ENCODE assay signal across 18 mouse cellular contexts in the genomic region with DNA sequence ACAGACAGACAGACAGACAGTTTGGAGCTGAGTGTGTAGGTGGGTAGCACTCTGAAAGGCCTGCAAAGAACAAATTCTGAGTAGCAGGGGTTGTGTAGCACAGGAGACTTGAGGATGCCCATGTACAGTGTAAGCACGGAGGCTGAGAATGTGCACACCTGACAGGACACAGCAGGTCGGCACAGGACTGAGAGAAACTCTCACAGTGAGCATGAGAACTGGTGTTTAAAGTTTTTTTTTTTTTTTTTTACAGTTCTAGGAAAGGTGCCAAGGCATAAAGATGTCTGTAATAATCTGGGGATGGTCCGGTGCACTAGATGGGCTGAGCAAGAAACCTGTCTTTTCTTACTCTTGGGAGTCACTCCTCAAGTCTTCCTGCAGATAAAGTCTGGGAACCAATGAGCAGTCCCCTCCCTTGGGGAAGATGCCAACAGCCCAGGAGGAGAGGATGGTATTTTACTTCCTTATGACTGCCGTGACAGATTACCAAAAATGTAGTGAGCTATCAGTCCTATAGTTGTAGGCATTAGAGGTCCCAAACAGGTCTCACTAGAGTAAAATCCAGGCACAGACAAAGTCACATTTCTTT.
"Had no signal": no experiment of that assay in that cellular context is flagged by ENCODE, and none has a peak within 500 bp of the region (broad histone marks: within the 10 kb centered on the region; RNA-seq: fewer than 3 reads in every experiment).

No protein-coding gene starts in this region.

- H3K27ac ChIP-seq: kidney, embryonic 15.5 days; left cerebral cortex, adult 2 months; liver, embryonic 13.5 days; macrophage had no signal

- DNase-seq: kidney, adult 11 months; kidney, adult 8-10 months; kidney, postnatal 10 days; kidney, postnatal 36 days; layer of hippocampus, postnatal 36 days; liver, embryonic 13.5 days; lung, embryonic 14.5 days; midbrain, embryonic 14.5 days; right cerebral cortex, adult 18-20 months; right cerebral cortex, postnatal 25 days; spleen, adult 18-20 months; thymus, postnatal 25 days had no signal

- H3K9me3 ChIP-seq: kidney, embryonic 15.5 days; liver, embryonic 13.5 days had no signal

- H3K4me1 ChIP-seq: liver, embryonic 13.5 days; megakaryocyte, embryonic 14.5 days had no signal

- H3K4me3 ChIP-seq: kidney, embryonic 15.5 days; left cerebral cortex, adult 2 months; liver, embryonic 13.5 days; megakaryocyte, embryonic 14.5 days had no signal

- H3K36me3 ChIP-seq: kidney, embryonic 15.5 days; liver, embryonic 13.5 days had no signal

- ATAC-seq: lung, postnatal 0 days had no signal

- H3K9ac ChIP-seq: kidney, embryonic 15.5 days; liver, embryonic 13.5 days; lung, embryonic 14.5 days had no signal

- H3K4me2 ChIP-seq: kidney, embryonic 15.5 days; liver, embryonic 13.5 days; lung, embryonic 14.5 days; midbrain, embryonic 11.5 days had no signal

- H3K27me3 ChIP-seq: kidney, embryonic 15.5 days; megakaryocyte, embryonic 14.5 days had no signal
